8 mouse cellular contexts compared by ENCODE assay signal in the genomic region with DNA sequence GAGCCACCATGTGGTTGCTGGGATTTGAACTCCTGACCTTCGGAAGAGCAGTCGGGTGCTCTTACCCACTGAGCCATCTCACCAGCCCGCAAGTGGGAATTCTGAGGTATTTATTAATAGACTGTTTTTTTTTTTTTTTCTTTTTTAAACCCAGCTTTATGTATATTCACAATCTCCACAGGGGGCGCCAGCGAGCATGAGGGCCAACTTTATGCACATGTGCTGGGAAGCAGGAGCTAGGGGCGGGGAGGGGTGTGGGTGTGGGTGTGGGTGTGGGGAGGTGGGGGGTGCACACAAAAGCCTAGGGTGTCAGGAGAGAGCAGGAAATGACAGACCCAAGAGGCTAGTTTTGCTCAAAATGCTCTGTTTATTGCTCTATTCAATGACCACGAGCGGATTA. TPM values are rescaled to one million over a fixed set of nuclear protein-coding genes. Genes with fewer than 3 reads are reported as not detected.
DNase-seq lines count a peak whose midpoint lies in the region; ATAC-seq and TF ChIP-seq lines count a peak whose summit lies in the region.

No protein-coding gene starts in this region.

- no peak overlapping the region for H3K4me2 ChIP-seq in hindbrain, embryonic 13.5 days
- H3K4me2 ChIP-seq in stomach, postnatal 0 days (replicated peaks; ENCODE audit: low read depth): no peak overlapping the region

- 74% methylated on average over 8 of the region's 8 CpGs for WGBS in hindbrain, embryonic 10.5 days
- WGBS in hindbrain, embryonic 13.5 days: 72% methylated on average over 8 of the region's 8 CpGs
- 66% methylated on average over 8 of the region's 8 CpGs for WGBS in stomach, postnatal 0 days

- peak; percentile 25 for DNase-seq in hindbrain, embryonic 10.5 days (ENCODE audit: low spot score)
- peak; percentile 15 for DNase-seq in 3134 (ENCODE audit: extremely low read depth, insufficient read length, low spot score)
- DNase-seq in MEL (ENCODE audit: low read depth, low spot score): peak; percentile 53
- DNase-seq in stomach, postnatal 0 days (ENCODE audit: low spot score): peak; percentile 62
- DNase-seq in heart, adult 8-10 months (ENCODE audit: low spot score): no peak
- DNase-seq in urinary bladder, adult 18-20 months (ENCODE audit: low spot score in 2 of 2): no peak

- H3K79me2 ChIP-seq in MEL (ENCODE audit: control insufficient read depth, insufficient read depth, low read length, poor library complexity): no peaks in the 10 kb centered on the region

- no peak for ATAC-seq in hindbrain, embryonic 13.5 days (ENCODE audit: low FRiP score)
- ATAC-seq in granulocyte monocyte progenitor cell, adult 5-6 weeks (replicated peaks; ENCODE audit: poor library complexity, severe bottlenecking): peak; percentile 36
- ATAC-seq in stomach, postnatal 0 days (ENCODE audit: low FRiP score, low TSS enrichment): no peak

- H3K9me3 ChIP-seq in hindbrain, embryonic 10.5 days: no peaks in the 10 kb centered on the region
- no peaks in the 10 kb centered on the region for H3K9me3 ChIP-seq in hindbrain, embryonic 13.5 days
- H3K9me3 ChIP-seq in MEL (replicated peaks; ENCODE audit: insufficient read depth, low read length): no peaks in the 10 kb centered on the region
- H3K9me3 ChIP-seq in stomach, postnatal 0 days (ENCODE audit: control insufficient read depth, low read length): no peaks in the 10 kb centered on the region

- TF ChIP-seq RAD21 in MEL (IDR thresholded peaks at IDR 0.05; ENCODE audit: low read depth, low read length): no peak

- peaks cover 5% of the 10 kb centered on the region for H3K4me1 ChIP-seq in hindbrain, embryonic 10.5 days (replicated peaks)
- H3K4me1 ChIP-seq in hindbrain, embryonic 13.5 days (replicated peaks): 0 out of 2 replicates have a peak, but pooled peaks cover 3% of the 10 kb centered on the region
- H3K4me1 ChIP-seq in MEL (ENCODE audit: control insufficient read depth in 1 of 2, insufficient read depth in 2 of 2, low read length in 2 of 2): no peaks in the 10 kb centered on the region
- 0 out of 2 replicates have a peak, but pooled peaks cover 3% of the 10 kb centered on the region for H3K4me1 ChIP-seq in stomach, postnatal 0 days (replicated peaks; ENCODE audit: control insufficient read depth, insufficient read depth)

- no peaks in the 10 kb centered on the region for H3K36me3 ChIP-seq in hindbrain, embryonic 10.5 days
- H3K36me3 ChIP-seq in hindbrain, embryonic 13.5 days: peaks cover 49% of the 10 kb centered on the region
- H3K36me3 ChIP-seq in MEL (ENCODE audit: control insufficient read depth in 1 of 2, insufficient read depth in 2 of 2, low read length in 2 of 2): no peaks in the 10 kb centered on the region
- no peaks in the 10 kb centered on the region for H3K36me3 ChIP-seq in stomach, postnatal 0 days (ENCODE audit: control insufficient read depth, insufficient read depth, low read length)

- TF ChIP-seq CTCF in MEL (IDR thresholded peaks at IDR 0.05 in 2 of 3, conservative IDR thresholded peaks at IDR 0.05 in 1 of 3; ENCODE audit: control insufficient read depth in 1 of 3, insufficient read depth in 1 of 3, low read depth in 2 of 3, low read length in 3 of 3, poor library complexity in 1 of 3, severe bottlenecking in 1 of 3): peak in 2 of 3 experiments; percentile 51 to 67; a peak in 5 of 6 replicates
- TF ChIP-seq CTCF in stomach, postnatal 0 days (IDR thresholded peaks at IDR 0.05; ENCODE audit: low read depth): peak; percentile 64

- TF ChIP-seq POLR2A in MEL (IDR thresholded peaks at IDR 0.05; ENCODE audit: control insufficient read depth in 1 of 2, insufficient read depth in 1 of 2, low read depth in 1 of 2, low read length in 2 of 2, poor library complexity in 1 of 2): no peak

- TF ChIP-seq EP300 in MEL (IDR thresholded peaks at IDR 0.05; ENCODE audit: low read depth in 1 of 2, low read length in 2 of 2): no peak
- TF ChIP-seq EP300 in stomach, postnatal 0 days (optimal IDR thresholded peaks at IDR 0.05): no peak

- H3K27ac ChIP-seq in hindbrain, embryonic 10.5 days: no peak overlapping the region
- H3K27ac ChIP-seq in hindbrain, embryonic 13.5 days: no peak overlapping the region
- H3K27ac ChIP-seq in MEL (ENCODE audit: control insufficient read depth, low read depth, low read length): no peak overlapping the region
- no peak overlapping the region for H3K27ac ChIP-seq in stomach, postnatal 0 days (replicated peaks)

- H3K9ac ChIP-seq in hindbrain, embryonic 13.5 days: no peak overlapping the region
- H3K9ac ChIP-seq in MEL (ENCODE audit: control insufficient read depth, low read depth, low read length, poor library complexity, severe bottlenecking): no peak overlapping the region
- H3K9ac ChIP-seq in stomach, postnatal 0 days (ENCODE audit: low read length): no peak overlapping the region

- no peaks in the 10 kb centered on the region for H3K27me3 ChIP-seq in hindbrain, embryonic 10.5 days (ENCODE audit: insufficient read depth, poor library complexity, severe bottlenecking)
- no peaks in the 10 kb centered on the region for H3K27me3 ChIP-seq in hindbrain, embryonic 13.5 days
- H3K27me3 ChIP-seq in MEL (ENCODE audit: control insufficient read depth in 1 of 2, insufficient read depth in 2 of 2, low read length in 2 of 2): no peaks in the 10 kb centered on the region; a peak in 2 of 4 replicates
- no peaks in the 10 kb centered on the region for H3K27me3 ChIP-seq in stomach, postnatal 0 days (ENCODE audit: control insufficient read depth, insufficient read depth, low read length)

- H3K4me3 ChIP-seq in hindbrain, embryonic 10.5 days: no peak overlapping the region
- H3K4me3 ChIP-seq in hindbrain, embryonic 13.5 days: no peak overlapping the region
- H3K4me3 ChIP-seq in MEL (ENCODE audit: control insufficient read depth in 1 of 2, insufficient read depth in 1 of 2, low read depth in 2 of 2, low read length in 2 of 2): no peak overlapping the region
- H3K4me3 ChIP-seq in stomach, postnatal 0 days (ENCODE audit: low read depth, low read length): no peak overlapping the region

TF ChIP-seq in MEL, 35 proteins besides CTCF, POLR2A, EP300 and RAD21:
- TF ChIP-seq MYB (IDR thresholded peaks at IDR 0.05; ENCODE audit: low read depth, low read length) (no peak), E2F4 (IDR thresholded peaks at IDR 0.05; ENCODE audit: borderline replicate concordance, low read depth, low read length) (no peak), ZNF384 (IDR thresholded peaks at IDR 0.05; ENCODE audit: low read depth, low read length) (peak; percentile 89)
TF ChIP-seq in MEL: peak in this region for 1.

RNA-seq across cellular contexts. Expression of a gene that starts 27.1 kb away (rescaled TPM):
- 11.2 and 12.8 TPM in 2 replicates for polyA plus RNA-seq in hindbrain, embryonic 10.5 days (2016; fragmentation: Nextera tagmentation; extraction: Ambion mirVana)
- 24.4 and 27.1 TPM in 2 replicates for polyA plus RNA-seq in hindbrain, embryonic 13.5 days (2015; fragmentation: Nextera tagmentation; extraction: Ambion mirVana)
- 0.23 and 0.27 TPM in 2 replicates for total RNA-seq in MEL (2012; rRNA removed)
- under 1 TPM in 1 of 2 experiments, not detected in 1; 0.54 TPM for polyA plus RNA-seq in MEL (2012; ENCODE audit: insufficient read depth in 1 of 2, insufficient read length in 2 of 2, low read depth in 1 of 2, low replicate concordance in 2 of 2, missing spikeins in 1 of 2)
- total RNA-seq in granulocyte monocyte progenitor cell, adult 5-6 weeks (2014; fragmentation: Nextera tagmentation): 1.8 and 4.2 TPM in 2 replicates
- total RNA-seq in granulocyte monocyte progenitor cell, adult 5-6 weeks (2017): 0.99 and 2.7 TPM in 2 replicates
- polyA plus RNA-seq in stomach, postnatal 0 days (2015; fragmentation: Nextera tagmentation; extraction: Ambion mirVana): 21.1 and 22.7 TPM in 2 replicates
- 10 to 100 TPM; 20.6 to 33.5 (median 24.9) TPM for total RNA-seq in heart, adult 8-10 months (2022)

RNA-seq across cellular contexts. Expression of a gene that starts 56.0 kb away (rescaled TPM):
- polyA plus RNA-seq in hindbrain, embryonic 10.5 days (2016; fragmentation: Nextera tagmentation; extraction: Ambion mirVana): 10.7 and 30.9 TPM in 2 replicates
- polyA plus RNA-seq in hindbrain, embryonic 13.5 days (2015; fragmentation: Nextera tagmentation; extraction: Ambion mirVana): 112 and 120 TPM in 2 replicates
- not detected in 2 replicates for total RNA-seq in MEL (2012; rRNA removed)
- polyA plus RNA-seq in MEL (2012; ENCODE audit: insufficient read depth in 1 of 2, insufficient read length in 2 of 2, low read depth in 1 of 2, low replicate concordance in 2 of 2, missing spikeins in 1 of 2): under 1 TPM in 1 of 2 experiments, not detected in 1; 0.03 TPM
- total RNA-seq in granulocyte monocyte progenitor cell, adult 5-6 weeks (2014; fragmentation: Nextera tagmentation): not detected in 2 replicates
- not detected in 2 replicates for total RNA-seq in granulocyte monocyte progenitor cell, adult 5-6 weeks (2017)
- polyA plus RNA-seq in stomach, postnatal 0 days (2015; fragmentation: Nextera tagmentation; extraction: Ambion mirVana): 0.33 and 0.42 TPM in 2 replicates
- total RNA-seq in heart, adult 8-10 months (2022): not detected

Comparison
In these comparisons a context has a peak if more than half of its experiments do, and no peak if none do; other contexts are left out.
1. DNase-seq: peak in hindbrain, embryonic 10.5 days (single experiment), 3134 (single experiment), MEL (single experiment) and stomach, postnatal 0 days (single experiment); none in heart, adult 8-10 months (single experiment) and urinary bladder, adult 18-20 months (0 of 2).